Mouse (Mus musculus): ENCODE measurements around the gene Hapln1.

The Hapln1 gene

DNA sequence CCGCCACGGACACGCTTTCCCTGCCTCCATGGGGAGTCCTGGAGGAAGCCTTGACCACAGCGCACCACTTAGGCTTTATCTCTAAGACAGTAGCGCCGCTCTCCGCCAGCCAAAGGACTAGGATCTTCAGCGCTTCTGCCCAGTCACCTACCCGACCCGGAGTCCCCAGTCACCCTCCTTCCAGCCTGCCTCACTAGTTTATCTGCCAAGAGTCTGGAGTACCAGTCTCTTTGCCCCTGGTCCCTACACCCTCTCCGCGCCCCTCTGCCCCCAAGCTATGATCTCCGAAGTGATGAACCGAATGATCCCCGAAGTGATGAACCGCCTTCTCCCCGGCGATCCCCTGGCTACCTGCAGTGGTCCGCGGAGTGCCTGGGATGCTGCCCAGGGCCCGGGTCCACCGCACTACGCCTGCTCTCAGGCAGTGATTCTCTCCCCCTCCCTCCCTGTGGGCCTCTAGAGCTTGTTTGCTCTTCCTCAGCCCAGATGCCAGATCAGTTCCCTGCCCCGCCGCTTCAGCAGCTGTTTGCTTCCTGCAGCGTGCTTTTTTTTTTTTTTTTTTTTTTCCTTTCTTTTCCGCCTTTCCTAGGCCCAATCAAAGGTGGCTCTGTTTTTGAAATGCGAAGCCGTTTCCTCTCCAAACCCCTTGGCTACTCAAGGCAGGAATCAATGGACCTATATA is at the start of gene Hapln1:
Hapln1 (plus strand) TSS at position 592 of the 682 bp plus-strand sequence.
- DNase-seq (ENCODE audit: low read depth) = peak; percentile 26

DNA sequence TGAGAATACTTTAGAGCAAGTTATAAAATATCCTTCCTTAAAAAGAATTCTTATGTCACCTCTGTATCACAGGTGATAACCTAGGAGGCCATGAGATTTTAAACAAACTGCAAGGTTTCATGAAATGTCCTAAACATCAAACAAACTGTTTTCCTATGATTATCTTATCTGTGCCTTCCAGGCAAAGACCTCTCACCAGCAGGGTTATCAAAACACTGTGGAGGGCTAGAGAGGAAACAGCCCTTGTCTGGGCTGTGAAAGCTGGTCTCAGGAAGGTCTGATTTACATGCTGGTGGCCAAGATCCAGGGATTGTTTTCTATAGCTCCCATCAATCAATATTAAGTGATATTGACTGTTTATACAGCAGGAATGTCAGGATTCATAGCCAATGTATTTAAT is 46.4 kb upstream of the Hapln1 start:
- DNase-seq (ENCODE audit: low read depth) = no peak

DNA sequence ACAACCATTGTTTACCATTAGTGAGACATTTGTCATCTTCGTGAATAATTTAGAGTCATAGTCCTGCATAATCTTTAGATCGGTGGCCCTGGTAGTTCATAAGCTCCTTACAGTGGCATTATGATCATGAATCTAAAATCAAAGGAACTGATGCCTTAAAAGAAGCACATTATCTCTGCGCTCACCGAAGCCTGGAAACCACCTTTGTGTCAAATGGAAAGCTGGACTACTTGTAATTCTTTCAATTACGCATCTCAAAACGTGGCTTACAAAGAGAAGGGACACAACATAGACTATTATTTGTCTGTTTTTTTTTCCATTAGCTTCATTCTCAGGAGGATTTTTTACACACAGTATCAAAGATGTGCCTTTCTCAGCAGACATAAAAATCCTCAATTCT is 45.9 kb upstream of the Hapln1 start:
- DNase-seq (ENCODE audit: low read depth) = peak; percentile 8

DNA sequence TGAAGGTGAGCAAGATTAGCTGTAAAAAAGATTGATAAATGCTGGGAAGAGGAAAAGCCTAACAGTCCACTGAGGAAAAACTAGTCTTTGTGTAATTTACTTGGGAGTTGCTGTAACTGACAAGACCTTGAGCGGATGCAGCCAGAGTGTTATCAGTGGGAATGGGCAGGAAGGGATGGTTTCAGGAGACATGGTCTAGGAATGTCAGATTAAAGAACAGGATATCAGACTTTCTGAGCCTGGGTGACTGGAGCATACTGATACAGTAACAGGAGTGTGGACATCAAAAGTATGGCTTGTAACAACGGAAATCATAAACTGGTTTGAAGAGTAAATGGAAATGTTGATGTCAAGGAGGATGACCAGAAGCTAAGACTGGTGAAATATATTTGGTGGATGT is 43.0 kb upstream of the Hapln1 start:
- DNase-seq (ENCODE audit: low read depth) = no peak

DNA sequence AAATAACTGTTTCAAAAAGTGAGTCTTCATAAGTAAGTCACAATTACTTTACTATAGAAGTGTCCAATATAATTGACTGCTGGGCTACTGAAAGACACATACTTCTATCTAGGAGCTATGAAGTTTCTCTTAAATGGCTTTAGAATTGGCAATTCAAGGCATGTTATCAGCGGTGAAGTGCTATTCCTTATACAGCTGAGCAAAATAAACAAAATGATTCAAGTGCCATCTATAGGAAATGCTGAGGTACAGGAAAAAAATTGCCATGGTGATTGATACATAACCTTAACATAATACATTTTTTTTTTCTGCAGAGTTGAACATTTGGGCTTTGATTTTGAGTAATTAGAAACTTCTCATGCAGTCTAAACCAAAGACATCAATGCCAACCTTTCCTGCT is 40.2 kb upstream of the Hapln1 start:
- no peak for DNase-seq (ENCODE audit: low read depth)

DNA sequence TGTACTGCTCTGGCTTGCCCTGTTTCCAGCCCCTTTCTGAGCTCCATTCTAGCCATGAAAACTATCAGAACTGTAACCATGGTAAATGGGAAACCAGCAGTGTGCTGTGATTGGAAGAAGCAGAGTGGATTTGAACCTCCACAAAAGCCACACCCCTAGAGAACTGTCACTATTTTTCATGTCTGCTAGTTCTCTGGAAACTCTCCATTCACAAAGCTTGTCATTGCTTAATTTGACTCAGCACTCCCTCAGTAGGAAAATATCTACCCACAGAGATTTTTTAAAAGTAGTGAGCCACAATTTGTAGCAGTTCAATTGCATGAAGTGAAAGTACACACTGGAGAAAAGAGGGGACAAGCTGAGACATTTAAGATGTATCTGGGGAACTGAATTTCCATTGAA is 18.1 kb upstream of the Hapln1 start:
- DNase-seq (ENCODE audit: low read depth) = peak; percentile 35

DNA sequence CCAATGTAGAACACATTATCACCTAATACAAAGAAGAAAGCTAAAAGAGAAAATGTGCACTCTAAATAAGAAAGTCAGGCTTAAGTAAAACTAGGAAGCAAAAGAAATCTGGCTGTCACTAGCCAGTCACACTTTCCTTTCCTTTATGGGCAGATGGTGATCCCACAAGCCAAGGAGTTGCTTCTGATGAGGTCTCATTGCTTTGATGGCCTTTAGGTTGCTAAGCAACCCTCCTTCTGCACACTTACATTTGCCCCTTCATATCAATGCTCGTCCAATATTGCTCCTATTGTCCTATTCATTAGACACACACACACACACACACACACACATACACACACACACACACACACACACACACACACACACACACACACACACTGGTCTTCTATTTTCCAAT is 10.9 kb upstream of the Hapln1 start:
- DNase-seq (ENCODE audit: low read depth) = no peak

DNA sequence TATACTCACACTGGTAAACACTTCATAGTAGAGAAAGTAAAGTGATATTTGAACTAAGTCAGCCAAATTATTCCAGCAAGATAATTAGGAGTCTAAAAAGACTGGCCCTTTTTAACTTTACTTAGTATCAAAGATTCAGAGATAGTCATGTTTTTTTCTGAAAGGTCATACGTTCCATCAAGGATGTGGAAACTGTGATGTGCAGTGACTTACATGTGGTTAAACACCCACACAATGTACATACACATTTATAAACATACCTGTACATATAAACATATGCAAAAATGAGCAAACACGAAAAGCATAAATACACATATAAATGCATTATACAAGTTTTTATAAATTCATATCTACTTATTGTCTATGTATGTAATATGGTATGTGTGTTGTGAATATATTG is 9.2 kb upstream of the Hapln1 start:
- peak; percentile 27 for DNase-seq (ENCODE audit: low read depth)

DNA sequence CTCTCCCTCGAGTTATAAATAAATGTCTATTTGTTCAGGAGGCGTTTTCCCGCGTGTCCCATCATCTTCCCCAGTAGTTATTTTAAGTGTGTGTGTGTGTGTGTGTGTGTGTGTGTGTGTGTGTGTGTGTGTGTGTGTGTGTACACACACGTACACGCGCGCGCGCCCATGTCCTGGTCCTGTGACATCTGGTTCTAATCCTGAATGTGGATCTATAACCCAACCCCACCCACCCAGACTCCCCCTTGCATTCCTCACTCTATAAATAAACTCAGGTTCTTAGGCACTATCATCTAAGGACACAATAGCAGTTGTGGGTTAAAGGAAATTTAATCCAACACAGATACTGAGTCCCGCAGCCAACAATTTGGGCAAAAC is 280 bp downstream of the Hapln1 start:
- DNase-seq (ENCODE audit: low read depth) = no peak

DNA sequence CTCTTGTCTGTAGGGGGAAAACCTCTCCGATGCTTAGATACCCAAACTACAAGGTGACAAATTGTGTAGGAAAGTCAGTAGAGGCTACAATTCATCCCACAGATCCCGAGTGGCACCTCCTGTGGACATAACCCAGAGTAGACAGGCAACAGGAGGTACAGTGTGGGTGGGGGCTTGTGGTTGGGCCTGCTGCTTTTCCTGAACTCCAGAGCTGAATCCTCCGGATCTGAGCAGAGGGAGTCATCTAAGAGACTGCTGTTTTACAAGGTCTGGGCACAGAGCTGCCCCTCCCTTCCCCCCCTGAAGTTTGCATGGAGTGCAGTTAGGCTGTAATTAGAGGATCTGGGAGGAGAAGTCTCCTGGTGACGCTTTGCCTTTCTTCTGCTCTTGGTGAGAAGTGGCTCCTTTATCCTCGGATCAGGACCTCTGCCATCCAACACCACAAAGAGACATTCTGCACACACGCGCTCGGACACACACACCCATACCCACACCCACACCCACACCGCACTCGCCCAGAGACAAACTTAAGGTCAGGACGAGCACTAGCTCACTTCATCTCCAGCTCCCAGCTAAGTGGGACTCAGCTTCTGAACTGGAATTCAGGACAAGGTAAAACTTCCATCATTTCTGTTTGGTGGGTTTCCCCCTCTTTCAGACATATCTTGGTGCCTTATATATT is 846 bp downstream of the Hapln1 start:
- DNase-seq (ENCODE audit: low read depth) = no peak

DNA sequence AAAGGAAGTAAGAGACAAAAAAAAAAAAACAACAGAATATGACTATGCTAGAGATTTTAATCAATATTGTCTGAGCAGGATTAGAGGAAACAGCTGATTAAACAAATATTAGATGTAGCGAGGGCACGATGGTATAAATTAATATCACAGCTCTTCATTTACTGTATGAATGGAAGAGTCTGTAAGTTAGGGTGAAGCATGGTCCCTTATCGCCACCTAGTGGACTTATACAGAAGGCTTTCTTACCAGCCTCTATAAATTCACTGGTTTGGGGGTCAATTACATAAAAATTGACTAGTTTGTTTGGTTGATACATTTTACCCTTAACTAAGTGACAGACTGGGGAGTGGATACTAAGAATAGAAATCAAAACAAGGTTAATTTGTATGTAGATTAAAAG is 3.4 kb downstream of the Hapln1 start:
- peak; percentile 82 for DNase-seq (ENCODE audit: low read depth)

DNA sequence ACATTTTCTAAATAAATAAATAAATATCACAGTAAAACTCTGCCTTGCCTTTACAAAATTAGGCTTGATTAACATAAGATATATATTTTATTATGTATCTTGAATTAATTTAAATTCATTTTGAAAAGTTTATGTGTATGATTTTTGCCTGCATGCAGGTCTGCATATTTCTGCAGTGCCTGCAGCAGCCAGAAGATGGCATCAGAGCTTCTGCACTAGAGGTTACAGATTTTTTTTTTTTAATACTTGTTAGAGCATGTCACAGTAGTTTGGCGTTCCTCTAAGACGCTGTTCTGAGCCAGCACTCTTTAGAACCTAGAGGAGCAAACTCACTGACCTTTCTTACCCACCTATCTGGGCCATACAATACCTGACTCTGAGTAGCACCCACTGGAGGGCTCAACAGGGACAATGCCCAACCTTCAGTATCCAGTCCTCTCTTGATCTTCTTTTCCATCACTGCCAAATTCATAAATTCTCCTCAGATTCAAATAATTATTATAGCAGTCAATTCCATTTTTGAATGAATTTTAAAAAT is 8.7 kb downstream of the Hapln1 start:
- DNase-seq (ENCODE audit: low read depth) = peak; percentile 41

DNA sequence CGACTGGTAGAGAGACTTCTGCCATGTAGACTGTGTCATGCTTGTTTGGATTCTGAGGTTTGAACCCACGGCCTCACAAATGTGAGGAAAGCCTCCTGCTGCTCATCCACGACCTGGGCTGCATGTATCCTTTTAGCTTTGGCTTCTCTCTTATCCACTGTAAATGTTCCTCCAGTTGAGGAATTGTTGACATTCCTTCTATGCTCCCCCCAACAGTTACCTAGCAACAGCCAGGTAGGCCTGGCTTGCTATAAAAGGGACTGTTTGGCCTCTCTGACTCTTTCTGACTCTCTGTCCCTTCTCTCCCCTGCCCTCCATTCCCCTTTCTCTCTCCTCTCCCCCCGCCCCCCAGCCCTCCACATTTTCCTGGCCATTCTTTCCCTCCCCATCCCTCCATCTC is 9.9 kb downstream of the Hapln1 start:
- no peak for DNase-seq (ENCODE audit: low read depth)

DNA sequence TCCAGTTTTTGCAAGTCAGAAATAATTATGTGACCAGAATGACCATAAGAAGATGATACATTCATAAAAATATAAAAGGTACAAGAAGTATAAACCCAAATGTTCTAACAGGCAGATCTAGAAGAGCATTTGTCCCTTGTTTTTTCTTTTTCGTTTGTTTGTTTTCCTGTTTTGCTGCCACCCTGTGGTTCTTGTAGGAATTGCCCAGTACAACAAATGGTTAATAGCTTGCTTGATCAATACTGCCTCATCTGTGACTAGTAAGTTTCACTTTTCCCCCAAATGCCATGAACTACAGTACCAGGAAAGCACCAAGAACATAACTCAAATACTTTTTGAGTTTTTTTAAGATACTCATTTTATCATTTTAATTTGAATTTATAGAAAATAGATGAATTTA is 11.9 kb downstream of the Hapln1 start:
- DNase-seq (ENCODE audit: low read depth) = peak; percentile 60

DNA sequence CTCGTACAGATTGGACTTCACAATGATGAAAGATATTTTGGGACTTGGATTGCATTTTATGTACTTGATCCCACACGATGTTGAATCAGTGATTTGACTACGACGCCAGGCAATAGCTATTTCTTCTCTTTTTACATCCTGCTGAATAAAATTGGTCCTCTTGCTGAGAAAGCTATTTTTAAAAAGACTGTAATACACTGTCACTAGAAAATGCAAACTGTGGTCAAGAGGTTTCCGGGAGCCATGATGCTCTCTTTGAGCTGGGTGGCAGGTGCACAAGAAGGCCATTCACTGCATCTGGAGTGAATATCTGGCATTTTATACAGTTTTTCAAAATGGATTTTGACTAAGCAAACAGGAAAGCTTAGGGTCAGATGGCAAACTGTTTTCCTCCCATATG is 24.9 kb downstream of the Hapln1 start:
- no peak for DNase-seq (ENCODE audit: low read depth)

DNA sequence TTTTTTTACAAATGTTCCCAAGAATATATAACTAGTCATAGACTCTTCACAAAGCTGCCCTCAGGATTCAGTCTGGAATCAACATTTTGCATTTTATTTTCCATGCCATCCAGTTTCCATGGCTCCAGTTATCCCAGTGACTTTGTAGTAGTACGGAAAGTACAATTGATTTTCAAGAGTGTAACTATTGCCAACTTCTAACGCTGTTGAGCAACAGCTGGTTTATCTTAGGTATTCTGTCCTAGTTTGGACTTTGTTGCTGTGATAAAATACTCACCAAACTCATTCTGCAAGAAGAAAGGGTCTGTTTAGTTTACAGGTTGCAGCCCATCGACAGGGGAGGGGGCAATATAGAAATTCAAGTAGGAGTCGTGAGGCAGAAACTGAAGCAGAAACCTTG is 26.7 kb downstream of the Hapln1 start:
- no peak for DNase-seq (ENCODE audit: low read depth)

DNA sequence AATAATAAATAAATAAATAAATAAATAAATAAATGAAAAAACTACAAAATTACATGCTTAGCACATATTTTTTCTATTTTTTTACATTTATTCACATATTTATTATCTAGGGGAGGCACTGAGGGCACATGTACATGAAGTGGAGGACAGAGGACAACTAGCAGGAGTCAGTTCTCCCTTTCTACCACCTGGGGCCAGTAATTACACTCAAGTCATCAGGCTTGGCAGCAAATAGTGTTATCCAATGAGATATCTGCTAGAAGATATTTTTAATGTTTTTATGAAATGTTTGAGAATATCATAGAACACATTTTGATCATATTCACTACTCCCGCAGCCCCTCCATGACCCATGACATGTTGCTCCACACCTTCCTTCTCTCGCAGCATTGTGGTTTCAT is 39.5 kb downstream of the Hapln1 start:
- DNase-seq (ENCODE audit: low read depth) = no peak

DNA sequence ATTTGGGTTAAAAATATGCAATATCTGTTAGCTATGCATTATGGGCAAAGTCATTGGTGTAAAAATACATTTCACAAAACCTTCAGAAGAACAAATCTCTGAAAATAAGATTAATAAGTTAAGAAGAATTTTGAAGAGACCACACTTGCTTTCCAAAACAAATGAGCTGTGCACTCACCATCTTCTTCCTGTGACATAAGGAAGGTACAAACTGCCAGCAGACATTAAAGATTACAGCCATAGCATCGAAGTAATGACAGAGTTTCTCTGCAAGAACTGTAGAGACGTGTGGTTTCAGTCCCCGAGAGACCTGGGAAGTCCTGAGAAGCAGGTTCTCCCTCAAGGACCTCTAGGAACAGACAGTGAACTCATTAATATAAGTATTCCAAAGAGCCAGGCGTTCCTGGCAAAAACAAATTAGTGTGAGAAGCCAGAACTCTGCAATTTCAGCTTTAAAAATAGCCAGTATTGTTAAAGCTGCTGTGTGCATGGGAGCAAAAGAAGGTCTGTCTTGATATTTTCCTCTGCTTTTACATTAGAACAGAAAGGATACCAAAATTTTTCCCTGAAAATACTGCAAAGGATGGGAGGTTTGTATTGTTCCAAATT is 43.6 kb downstream of the Hapln1 start:
- DNase-seq (ENCODE audit: low read depth) = no peak

DNA sequence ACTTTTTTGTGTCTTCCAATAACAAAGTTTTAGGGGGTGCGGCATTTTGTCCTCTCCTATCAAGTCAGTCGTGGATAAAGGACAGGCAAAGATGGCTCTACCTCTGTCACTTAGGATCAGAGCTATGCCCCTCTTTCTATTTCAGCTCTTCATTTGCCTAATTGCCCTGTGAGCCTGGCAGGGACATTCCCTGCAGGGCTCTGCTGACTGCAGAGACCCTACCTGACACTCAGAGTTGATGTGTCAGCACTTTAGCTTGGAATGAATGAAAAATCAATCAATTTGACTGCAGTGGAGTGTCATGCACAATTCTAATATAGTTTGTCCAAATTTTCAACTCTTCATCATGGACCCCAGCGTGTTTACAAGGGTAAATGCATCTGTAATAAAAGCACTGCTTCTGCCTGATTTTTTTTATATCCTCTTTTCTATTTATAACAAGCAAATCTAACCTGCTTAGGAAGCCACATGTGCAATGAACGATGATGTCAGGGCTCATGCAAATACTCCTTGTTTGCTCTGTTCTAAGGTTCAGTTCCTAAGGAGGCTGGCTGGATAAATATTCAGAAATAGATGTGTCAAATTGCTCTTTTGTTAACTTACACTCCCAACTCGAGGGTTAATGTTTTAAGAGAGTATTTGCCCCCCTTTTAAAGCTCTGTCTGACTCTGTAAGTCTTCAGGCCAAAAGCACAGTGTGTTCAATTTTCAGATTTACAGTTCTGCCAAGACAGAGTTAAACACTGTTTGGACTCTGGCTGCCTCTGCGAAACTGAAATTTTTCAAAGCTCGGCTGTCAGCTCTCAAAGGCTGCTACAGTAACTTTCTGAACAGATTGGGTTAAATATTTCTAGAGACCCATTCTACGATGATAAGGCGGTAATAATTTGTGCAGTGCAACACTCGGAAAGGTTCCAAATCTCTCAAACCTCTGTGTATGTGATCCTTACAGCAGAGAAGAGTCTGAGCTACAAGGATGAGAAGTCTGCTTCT is 44.4 kb downstream of the Hapln1 start:
- DNase-seq (ENCODE audit: low read depth) = no peak

DNA sequence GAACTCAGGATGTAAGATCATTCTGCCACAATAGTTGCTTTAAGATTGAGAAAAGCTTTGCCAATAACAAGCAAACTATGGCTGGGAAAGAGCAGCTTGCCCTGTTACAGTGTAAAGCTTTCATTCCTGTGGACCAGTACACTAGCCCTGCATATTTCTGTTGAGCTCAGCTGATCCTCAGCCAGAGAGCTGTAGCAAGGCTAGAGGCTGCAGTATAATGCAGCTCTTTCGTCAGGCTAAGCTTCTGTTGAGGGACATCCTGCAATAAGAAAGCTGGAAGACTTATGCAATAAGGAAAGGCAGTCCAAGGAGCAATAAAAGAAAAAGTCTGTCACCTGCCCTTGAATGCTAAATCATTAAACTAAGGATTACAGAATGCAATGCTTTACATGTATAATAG is 45.5 kb downstream of the Hapln1 start:
- no peak for DNase-seq (ENCODE audit: low read depth)

DNA sequence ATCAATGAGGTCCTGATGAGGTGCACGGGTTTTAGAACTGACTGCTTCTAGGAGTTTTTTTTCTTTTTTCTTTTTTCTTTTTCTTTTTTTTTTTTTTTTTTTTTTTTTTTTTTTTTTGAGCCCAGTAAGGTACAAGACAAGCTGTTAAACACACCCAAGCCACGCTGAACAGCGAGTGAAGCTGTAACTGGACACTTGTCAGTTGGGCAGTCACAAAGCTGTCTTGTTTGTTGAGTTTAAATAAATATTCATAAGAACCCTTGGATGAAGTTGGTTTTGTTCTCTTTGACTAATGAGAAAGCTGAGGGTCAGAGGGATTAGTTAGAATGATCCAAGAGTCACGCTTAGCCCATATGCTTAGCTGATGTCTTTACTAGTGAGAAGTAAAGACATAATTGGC is 55.5 kb downstream of the Hapln1 start:
- no peak for DNase-seq (ENCODE audit: low read depth)

DNA sequence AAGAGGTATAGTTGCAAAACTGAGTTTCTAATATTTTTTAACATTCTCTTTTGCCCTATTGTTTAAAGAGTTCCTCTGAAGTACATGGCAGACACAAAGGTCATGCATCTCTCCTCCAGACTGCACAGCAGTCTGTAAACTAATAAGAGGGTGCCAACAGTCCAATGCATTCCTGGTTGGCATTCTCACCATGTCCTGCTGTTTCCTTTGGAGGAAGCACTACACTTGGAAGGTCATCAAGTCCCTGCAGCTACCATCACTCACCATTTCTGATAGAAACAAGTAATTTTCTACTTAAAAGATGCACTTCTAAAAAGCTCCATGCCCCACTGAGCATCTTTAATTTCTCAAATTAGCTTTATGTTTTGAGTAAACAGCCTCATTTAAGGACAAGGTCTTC is 57.8 kb downstream of the Hapln1 start:
- DNase-seq (ENCODE audit: low read depth) = no peak

All from induced T-regulatory cell, adult 2 months (primary cell).